Mouse (Mus musculus): ENCODE data around the gene Tmem45a2. TPM values are rescaled to one million over a fixed set of nuclear protein-coding genes. Genes with fewer than 3 reads are reported as not detected.

Gene Tmem45a2
- total RNA-seq, 2 experiments from 2014 or later = not detected

Other genes with a start within 250 kb of the Tmem45a2 start
- not detected in 2 replicates for gene Tmem45a, start 185.2 kb downstream of the Tmem45a2 start, total RNA-seq (2014; fragmentation: Nextera tagmentation)
- gene Tmem45a, start 185.2 kb downstream of the Tmem45a2 start, total RNA-seq (2017) = not detected in 2 replicates
- not detected in 2 replicates for gene Lnp1, start 143.3 kb downstream of the Tmem45a2 start, total RNA-seq (2014; fragmentation: Nextera tagmentation)
- not detected in 2 replicates for gene Lnp1, start 143.3 kb downstream of the Tmem45a2 start, total RNA-seq (2017)
- gene Tomm70a, start 50.3 kb upstream of the Tmem45a2 start, total RNA-seq (2014; fragmentation: Nextera tagmentation) = 61.1 and 70.8 TPM in 2 replicates
- 75.0 and 81.3 TPM in 2 replicates for gene Tomm70a, start 50.3 kb upstream of the Tmem45a2 start, total RNA-seq (2017)
- 39.6 and 50.4 TPM in 2 replicates for gene Nit2, start 96.0 kb upstream of the Tmem45a2 start, total RNA-seq (2014; fragmentation: Nextera tagmentation)
- 38.6 and 40.5 TPM in 2 replicates for gene Nit2, start 96.0 kb upstream of the Tmem45a2 start, total RNA-seq (2017)
- gene Tbc1d23, start 160.1 kb upstream of the Tmem45a2 start, total RNA-seq (2014; fragmentation: Nextera tagmentation) = 28.2 and 36.4 TPM in 2 replicates
- gene Tbc1d23, start 160.1 kb upstream of the Tmem45a2 start, total RNA-seq (2017) = 42.3 and 45.7 TPM in 2 replicates
- gene Tmem30c, start 221.5 kb upstream of the Tmem45a2 start, total RNA-seq (2014; fragmentation: Nextera tagmentation) = not detected in 2 replicates
- gene Tmem30c, start 221.5 kb upstream of the Tmem45a2 start, total RNA-seq (2017) = not detected in 2 replicates